Mouse (Mus musculus) megakaryocyte, embryonic 14.5 days (primary cell): ENCODE data around the gene Olfr692. TPM values are rescaled to one million over a fixed set of nuclear protein-coding genes. Genes with fewer than 3 reads are reported as not detected.
"Not testable (repeated sequence)": the region's sequence is repeated elsewhere in the genome, so short reads cannot be mapped to it uniquely, and the experiment has no call there.

Experiments
- H3K27me3 ChIP-seq: replicated peaks from 2 replicates; pipeline ENCODE3; 2012; ENCODE audit warnings: inconsistent platforms
- H3K36me3 ChIP-seq: replicated peaks from 2 replicates; pipeline ENCODE3; 2012; ENCODE audit warnings: low read length, inconsistent platforms, mixed read lengths
- H3K4me1 ChIP-seq: 2 replicates; pipeline ENCODE4 v1.6.1; 2012; ENCODE audit warnings: inconsistent platforms
- H3K4me3 ChIP-seq: replicated peaks from 2 replicates; pipeline ENCODE3; 2012; ENCODE audit warnings: moderate library complexity, mild to moderate bottlenecking, inconsistent platforms
- H3K9me3 ChIP-seq: 2 replicates; pipeline ENCODE4 v1.6.1; 2012; ENCODE audit warnings: inconsistent platforms
- FLI1 ChIP-seq: IDR thresholded peaks from 2 replicates; pipeline ENCODE4 v1.6.1; 2012; ENCODE audit warnings: low read length, inconsistent platforms, mixed read lengths
- GATA1 ChIP-seq: IDR thresholded peaks from 3 replicates; pipeline ENCODE4 v1.6.1; 2012; ENCODE audit warnings: mixed read lengths, low read length, inconsistent platforms, borderline replicate concordance
- polyA plus RNA-seq: library from polyadenylated mRNA; stranded (reverse); fragments of >175 nt; gene quantifications from 2 replicates; pipeline ENCODE4 v1.2.3, GENCODE M21; 2012; ENCODE audit warnings: low replicate concordance; ENCODE audit not compliant: insufficient read depth

Olfr692 gene
- polyA plus RNA-seq, result not detected in 2 replicates

- Histone ChIP-seq H3K27me3 (no peaks in the 10 kb centered on the region), H3K9me3 (no peaks in the 10 kb centered on the region), H3K4me1 (peaks cover 8% of the 10 kb centered on the region), H3K36me3 (peaks cover 6% of the 10 kb centered on the region), H3K4me3 (no peak within 1 kb of the TSS)
- TF ChIP-seq GATA1, result no peak
- no peak for TF ChIP-seq FLI1
Measured at GRCm38 (mm10) chr7:105367930-105368329, at the start of gene Olfr692. Olfr692 (plus strand) TSS chr7:105368230.

GRCm38 (mm10) chr7:105325302-105325701, 42.7 kb upstream of the Olfr692 start:
- TF ChIP-seq FLI1 (no peak), GATA1 (no peak)
- H3K27me3 ChIP-seq, result no peaks in the 10 kb centered on the region
- H3K4me1 ChIP-seq, result no peaks in the 10 kb centered on the region
- H3K4me3 ChIP-seq, result no peak overlapping the region
- no peaks in the 10 kb centered on the region for H3K9me3 ChIP-seq
- H3K36me3 ChIP-seq, result no peaks in the 10 kb centered on the region

- H3K4me3 ChIP-seq, result no peak within 1 kb of the TSS
- H3K4me1 ChIP-seq, result no peaks in the 10 kb centered on the region
- TF ChIP-seq FLI1 (no peak), GATA1 (no peak)
Measured at GRCm38 (mm10) chr7:105334004-105334403, 34.0 kb upstream of the Olfr692 start, which contains the start of gene Olfr690. Olfr690 (minus strand) TSS chr7:105334104.

GRCm38 (mm10) chr7:105342170-105342569, 25.9 kb upstream of the Olfr692 start, which contains the start of gene Olfr691:
Olfr691 (minus strand) TSS chr7:105342270.
- H3K27me3 ChIP-seq, result peaks cover 2% of the 10 kb centered on the region
- H3K4me3 ChIP-seq, result no peak within 1 kb of the TSS
- H3K9me3 ChIP-seq, result peaks cover 3% of the 10 kb centered on the region; the same call in 1 of the 2 replicates
- H3K36me3 ChIP-seq, result no peaks in the 10 kb centered on the region
- TF ChIP-seq GATA1, result no peak
- no peak for TF ChIP-seq FLI1
- no peaks in the 10 kb centered on the region for H3K4me1 ChIP-seq

More at GRCm38 (mm10) chr7:105334004-105334403, 34.0 kb upstream of the Olfr692 start, which contains the start of gene Olfr690:
- Histone ChIP-seq H3K9me3 (peaks cover 14% of the 10 kb centered on the region), H3K27me3 (peaks cover 2% of the 10 kb centered on the region), H3K36me3 (no peaks in the 10 kb centered on the region)

- no peak overlapping the region for H3K4me3 ChIP-seq
- no peaks in the 10 kb centered on the region for H3K9me3 ChIP-seq
- no peak for TF ChIP-seq GATA1
- TF ChIP-seq FLI1, result no peak
Measured at GRCm38 (mm10) chr7:105342752-105343151, 25.3 kb upstream of the Olfr692 start.

GRCm38 (mm10) chr7:105356064-105356463, 12.0 kb upstream of the Olfr692 start:
- H3K4me3 ChIP-seq, H3K27me3 ChIP-seq, H3K36me3 ChIP-seq, H3K4me1 ChIP-seq, H3K9me3 ChIP-seq: not testable (repeated sequence)

More at GRCm38 (mm10) chr7:105342752-105343151, 25.3 kb upstream of the Olfr692 start:
- H3K27me3 ChIP-seq, result no peaks in the 10 kb centered on the region
- H3K4me1 ChIP-seq, result no peaks in the 10 kb centered on the region
- H3K36me3 ChIP-seq, result no peaks in the 10 kb centered on the region

- not testable (repeated sequence) for H3K4me1 ChIP-seq, H3K36me3 ChIP-seq, H3K9me3 ChIP-seq, H3K27me3 ChIP-seq, H3K4me3 ChIP-seq
Measured at GRCm38 (mm10) chr7:105356487-105356886, 11.5 kb upstream of the Olfr692 start.

GRCm38 (mm10) chr7:105361713-105362112, 6.3 kb upstream of the Olfr692 start:
- no peaks in the 10 kb centered on the region for H3K9me3 ChIP-seq
- TF ChIP-seq FLI1 (no peak), GATA1 (no peak)
- no peaks in the 10 kb centered on the region for H3K4me1 ChIP-seq
- H3K36me3 ChIP-seq, result no peaks in the 10 kb centered on the region
- H3K27me3 ChIP-seq, result no peaks in the 10 kb centered on the region
- H3K4me3 ChIP-seq, result no peak overlapping the region

- H3K4me1 ChIP-seq, result peaks cover 2% of the 10 kb centered on the region
- no peak for TF ChIP-seq GATA1
- TF ChIP-seq FLI1, result no peak
- H3K4me3 ChIP-seq, result no peak overlapping the region
Measured at GRCm38 (mm10) chr7:105367268-105367667, 762 bp upstream of the Olfr692 start.

GRCm38 (mm10) chr7:105368521-105368920, 491 bp downstream of the Olfr692 start:
- Histone ChIP-seq H3K36me3 (peaks cover 6% of the 10 kb centered on the region), H3K4me1 (peaks cover 14% of the 10 kb centered on the region), H3K27me3 (no peaks in the 10 kb centered on the region), H3K4me3 (no peak overlapping the region), H3K9me3 (no peaks in the 10 kb centered on the region)
- TF ChIP-seq FLI1 (no peak), GATA1 (no peak)

More at GRCm38 (mm10) chr7:105367268-105367667, 762 bp upstream of the Olfr692 start:
- H3K36me3 ChIP-seq, result peaks cover 6% of the 10 kb centered on the region
- no peaks in the 10 kb centered on the region for H3K9me3 ChIP-seq
- no peaks in the 10 kb centered on the region for H3K27me3 ChIP-seq

GRCm38 (mm10) chr7:105372912-105373311, 4.9 kb downstream of the Olfr692 start:
- Histone ChIP-seq H3K9me3 (no peaks in the 10 kb centered on the region), H3K4me3 (no peak overlapping the region), H3K27me3 (no peaks in the 10 kb centered on the region), H3K4me1 (peaks cover 24% of the 10 kb centered on the region), H3K36me3 (peaks cover 41% of the 10 kb centered on the region)
- TF ChIP-seq FLI1 (no peak), GATA1 (no peak)
